Mouse (Mus musculus) spleen, adult 10 weeks (tissue): ENCODE results near the gene Paip2b. TPM values are rescaled to one million over a fixed set of nuclear protein-coding genes. Genes with fewer than 3 reads are reported as not detected.

Experiments used
- polyA plus RNA-seq: library from polyadenylated mRNA; stranded (reverse); fragments of 350-450 nt; fragmentation: Illumina TruSeq; extraction: RNeasy Lipid Tissue Mini Kit (QIAGEN cat#74804); gene quantifications from one replicate; pipeline ENCODE4 v1.2.3, GENCODE M21; 2015; ENCODE audit warnings: low replicate concordance; ENCODE audit not compliant: insufficient read depth

Gene Paip2b
- polyA plus RNA-seq = 34.6 TPM

DNA sequence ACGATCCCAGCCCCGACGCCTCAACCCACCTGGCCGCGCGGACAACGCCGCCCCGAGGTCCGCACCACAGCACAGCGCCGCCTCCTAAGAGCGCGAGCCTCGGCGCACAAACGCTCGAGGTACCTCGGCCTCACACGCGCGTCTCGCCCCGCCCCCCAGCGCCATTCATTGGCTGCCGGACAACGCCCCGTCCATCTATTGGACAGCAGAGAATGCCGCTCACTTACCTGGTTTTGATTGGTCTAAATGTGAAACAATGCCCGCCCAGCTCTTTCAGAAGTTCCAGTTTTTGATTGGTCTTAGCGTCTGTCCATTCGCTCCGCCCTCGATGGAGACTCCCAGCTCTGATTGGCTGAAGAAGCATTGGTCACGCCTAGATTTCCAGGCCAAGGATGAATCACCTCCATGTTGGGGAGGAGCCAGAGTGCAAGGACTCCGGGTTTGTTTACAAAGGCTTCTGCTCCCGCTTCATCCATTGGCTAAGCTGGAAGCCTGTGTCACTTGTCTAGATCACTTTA, at the start of gene Paip2b:
Gene Paip2b (minus strand): TSS at position 136 of the 518 bp plus-strand sequence.

DNA sequence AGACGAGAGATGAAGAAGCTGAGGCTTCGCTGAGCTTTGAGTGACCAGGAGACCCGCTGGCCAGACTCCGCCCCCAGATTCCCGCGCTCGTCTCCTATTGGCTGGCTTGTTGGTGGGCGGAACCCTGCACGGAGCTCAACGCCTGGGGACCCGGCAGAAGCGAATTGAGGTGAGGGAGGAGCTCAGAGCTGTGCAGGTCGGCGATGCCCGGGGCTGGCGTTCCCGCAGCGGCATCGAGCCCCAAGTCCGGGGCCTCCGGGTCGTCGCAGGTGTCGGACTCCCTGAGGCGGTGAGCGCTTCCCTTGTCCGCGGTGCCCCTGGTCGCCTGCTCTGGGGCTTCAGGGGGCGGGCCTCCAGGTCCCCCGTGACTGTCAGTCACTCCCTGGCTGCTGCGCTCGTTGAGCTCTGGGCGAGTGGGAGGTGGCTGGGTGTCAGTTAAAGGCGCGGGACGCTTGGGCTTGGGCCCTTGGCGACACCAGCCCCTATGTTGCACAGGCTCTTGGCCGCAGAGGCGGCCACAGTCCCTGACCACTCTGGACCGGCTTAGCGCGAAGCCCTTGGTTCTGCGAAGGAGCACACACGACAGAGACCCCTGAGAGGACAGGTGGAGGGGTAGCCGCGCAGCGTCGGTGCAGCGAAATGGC, 35.5 kb upstream of the Paip2b start, which contains the start of gene Zfp638:
Gene Zfp638 (plus strand): TSS at position 156 of the 644 bp plus-strand sequence.

GRCm38 (mm10) chr6:83794760-83795296, 36.7 kb downstream of the Paip2b start, which contains the start of gene Nagk:
Gene Nagk, plus strand, starts transcription at chr6:83794982.

GRCm38 (mm10) chr6:83775638-83776293, 55.8 kb downstream of the Paip2b start, which contains the start of gene Tex261:
Gene Tex261, minus strand, starts transcription at chr6:83775813.

DNA sequence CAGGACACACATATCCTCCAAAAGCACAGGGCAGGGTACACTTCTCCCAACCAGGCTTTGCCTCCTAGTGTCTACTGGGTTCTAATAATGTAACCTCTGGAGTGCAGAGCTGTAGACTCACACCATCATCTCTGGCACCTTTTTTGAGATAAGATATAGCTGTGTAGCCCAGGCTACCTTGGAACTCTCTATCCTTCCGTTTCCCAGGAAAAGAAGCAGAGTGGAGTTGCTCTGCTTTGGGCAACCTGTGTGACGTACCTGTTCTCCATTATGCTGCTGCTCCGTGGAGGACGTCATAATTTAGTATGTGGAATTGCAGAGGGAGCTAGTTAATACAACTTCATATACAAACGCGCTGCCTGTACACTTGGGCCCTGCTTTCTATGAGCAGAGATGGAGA, 69.2 kb downstream of the Paip2b start, which contains the start of gene Ankrd53:
Gene Ankrd53 (plus strand): TSS at position 301 of the 400 bp plus-strand sequence.

Other genes with a start within 250 kb of the Paip2b start
- not detected for gene Clec4f, start 175.6 kb downstream of the Paip2b start, polyA plus RNA-seq
- 3.3 TPM for gene Cd207, start 153.9 kb downstream of the Paip2b start, polyA plus RNA-seq
- not detected for gene Vax2, start 120.5 kb downstream of the Paip2b start, polyA plus RNA-seq
- not detected for gene Atp6v1b1, start 88.8 kb downstream of the Paip2b start, polyA plus RNA-seq
- gene Ankrd53, start 69.1 kb downstream of the Paip2b start, polyA plus RNA-seq = not detected
- gene Tex261, start 55.9 kb downstream of the Paip2b start, polyA plus RNA-seq = 46.2 TPM
- gene Nagk, start 36.8 kb downstream of the Paip2b start, polyA plus RNA-seq = 34.6 TPM
- gene Zfp638, start 35.4 kb upstream of the Paip2b start, polyA plus RNA-seq = 186 TPM
- 5.7 TPM for gene Dysf, start 176.8 kb upstream of the Paip2b start, polyA plus RNA-seq